Mouse (Mus musculus) C2C12 (cell line): ENCODE measurements around the gene Nhsl2. TPM values are rescaled to one million over a fixed set of nuclear protein-coding genes. Genes with fewer than 3 reads are reported as not detected.

Source experiments
- H3K27me3 ChIP-seq: one replicate; pipeline ENCODE4 v1.6.1; 2011; ENCODE audit not compliant: control insufficient read depth, insufficient read depth, insufficient read length
- H3K36me3 ChIP-seq: one replicate; pipeline ENCODE4 v1.6.1; 2011; ENCODE audit not compliant: control insufficient read depth, insufficient read depth
- H3K4me3 ChIP-seq: one replicate; pipeline ENCODE4 v1.5.1; 2011; ENCODE audit warnings: mild to moderate bottlenecking, control low read depth; ENCODE audit not compliant: poor library complexity, insufficient read depth, severe bottlenecking
- H3K79me2 ChIP-seq: one replicate; pipeline ENCODE4 v1.6.1; 2011; ENCODE audit not compliant: control insufficient read depth, insufficient read depth
- H3K79me3 ChIP-seq: one replicate; pipeline ENCODE4 v1.6.1; 2011; ENCODE audit warnings: low read depth, control low read depth
- H3ac ChIP-seq: one replicate; pipeline ENCODE3; 2011; ENCODE audit warnings: low read depth; ENCODE audit not compliant: control insufficient read depth, insufficient read length
- CEBPB ChIP-seq: IDR thresholded peaks from one replicate; pipeline ENCODE4 v1.6.1; 2011; ENCODE audit warnings: low read depth, mild to moderate bottlenecking, control low read depth, moderate library complexity
- CTCF ChIP-seq: IDR thresholded peaks from one replicate; pipeline ENCODE4 v1.5.1; 2011; ENCODE audit not compliant: control insufficient read depth, insufficient read depth, insufficient read length
- FOSL1 ChIP-seq: IDR thresholded peaks from one replicate; pipeline ENCODE4 v1.8.0; 2011; ENCODE audit warnings: mild to moderate bottlenecking, low read length; ENCODE audit not compliant: poor library complexity, insufficient read depth, severe bottlenecking
- MAX ChIP-seq: IDR thresholded peaks from one replicate; pipeline ENCODE4 v1.6.1; 2011; ENCODE audit warnings: mild to moderate bottlenecking, control low read depth
- MYOD1 ChIP-seq: IDR thresholded peaks from one replicate; pipeline ENCODE4 v1.6.1; 2011; ENCODE audit warnings: low read depth; ENCODE audit not compliant: control insufficient read depth, insufficient read length
- MYOG ChIP-seq: IDR thresholded peaks from one replicate; pipeline ENCODE4 v1.6.1; 2011; ENCODE audit not compliant: control insufficient read depth, insufficient read length; ENCODE audit errors: extremely low read depth
- USF1 ChIP-seq: IDR thresholded peaks from one replicate; pipeline ENCODE4 v1.6.1; 2011; ENCODE audit warnings: low read depth, mild to moderate bottlenecking, control low read depth, moderate library complexity
- polyA plus RNA-seq: library from polyadenylated mRNA; unstranded; fragments of >200 nt; fragmentation: generic; extraction: Trizol; gene quantifications from one replicate; pipeline ENCODE4 v1.2.1, GENCODE M21; 2012; ENCODE audit warnings: missing spikeins

Nhsl2 gene
- polyA plus RNA-seq, 1 experiment, result 0.26 TPM

- H3K36me3 ChIP-seq, result no peaks in the 10 kb centered on the region
- no peaks in the 10 kb centered on the region for H3K27me3 ChIP-seq
- TF ChIP-seq FOSL1, result no peak
- no peak for TF ChIP-seq CTCF
- TF ChIP-seq CEBPB, result no peak
- TF ChIP-seq MYOG, result no peak
- no peak for TF ChIP-seq USF1
- TF ChIP-seq MAX, result no peak
- TF ChIP-seq MYOD1, result no peak
- no peak overlapping the region for H3ac ChIP-seq
- no peaks in the 10 kb centered on the region for H3K79me2 ChIP-seq
- no peaks in the 10 kb centered on the region for H3K79me3 ChIP-seq
- no peak overlapping the region for H3K4me3 ChIP-seq
Measured at GRCm38 (mm10) chrX:102064062-102064461, 214.9 kb downstream of the Nhsl2 start.

- Histone ChIP-seq H3K36me3 (no peaks in the 10 kb centered on the region), H3ac (no peak overlapping the region), H3K79me2 (no peaks in the 10 kb centered on the region), H3K27me3 (no peaks in the 10 kb centered on the region), H3K79me3 (no peaks in the 10 kb centered on the region), H3K4me3 (no peak overlapping the region)
- TF ChIP-seq CEBPB (no peak), MYOG (no peak), FOSL1 (no peak), MYOD1 (no peak)
Measured at GRCm38 (mm10) chrX:102065213-102065775, 216.1 kb downstream of the Nhsl2 start.

- no peaks in the 10 kb centered on the region for H3K79me3 ChIP-seq
- TF ChIP-seq MYOD1, result no peak
- peak; percentile 68 for TF ChIP-seq CTCF
- TF ChIP-seq CEBPB, result no peak
- no peak overlapping the region for H3K4me3 ChIP-seq
- no peaks in the 10 kb centered on the region for H3K79me2 ChIP-seq
- H3ac ChIP-seq, result no peak overlapping the region
- no peaks in the 10 kb centered on the region for H3K27me3 ChIP-seq
- no peaks in the 10 kb centered on the region for H3K36me3 ChIP-seq
Measured at GRCm38 (mm10) chrX:102066134-102066533, 216.9 kb downstream of the Nhsl2 start.

- no peak overlapping the region for H3K4me3 ChIP-seq
- H3ac ChIP-seq, result no peak overlapping the region
- no peaks in the 10 kb centered on the region for H3K79me3 ChIP-seq
- no peaks in the 10 kb centered on the region for H3K27me3 ChIP-seq
- TF ChIP-seq CEBPB (no peak), FOSL1 (no peak), MAX (no peak), USF1 (no peak), MYOD1 (no peak), CTCF (no peak), MYOG (no peak)
- no peaks in the 10 kb centered on the region for H3K36me3 ChIP-seq
- no peaks in the 10 kb centered on the region for H3K79me2 ChIP-seq
Measured at GRCm38 (mm10) chrX:102067118-102067517, 217.9 kb downstream of the Nhsl2 start.

GRCm38 (mm10) chrX:102068811-102069540 lies 219.8 kb downstream of the Nhsl2 start:
- no peaks in the 10 kb centered on the region for H3K79me3 ChIP-seq
- H3K79me2 ChIP-seq, result no peaks in the 10 kb centered on the region
- H3ac ChIP-seq, result no peak overlapping the region
- H3K27me3 ChIP-seq, result no peaks in the 10 kb centered on the region
- H3K36me3 ChIP-seq, result no peaks in the 10 kb centered on the region
- TF ChIP-seq CTCF (no peak), USF1 (no peak), MYOG (no peak), CEBPB (no peak), FOSL1 (no peak), MAX (no peak), MYOD1 (no peak)
- no peak overlapping the region for H3K4me3 ChIP-seq
